Mouse (Mus musculus) heart, embryonic 10.5 days (tissue): ENCODE results near the gene Agt. TPM values are rescaled to one million over a fixed set of nuclear protein-coding genes. Genes with fewer than 3 reads are reported as not detected.
A peak's percentile ranks its signal among the peaks of the same experiment; 100 is the strongest.

Source experiments
- DNase-seq: peaks from one replicate; pipeline ENCODE4 v3.0.0-alpha.2; 2017; ENCODE audit warnings: low spot score
- H3K27ac ChIP-seq: fragments of 300-500 bp; sonication (generic); 2 replicates; pipeline ENCODE4 v1.5.1; 2016; ENCODE audit warnings: mild to moderate bottlenecking
- H3K27me3 ChIP-seq: fragments of 300-500 bp; sonication (generic); 2 replicates; pipeline ENCODE4 v1.6.1; 2016; ENCODE audit warnings: mild to moderate bottlenecking; ENCODE audit not compliant: poor library complexity, insufficient read depth, severe bottlenecking
- H3K36me3 ChIP-seq: fragments of 300-500 bp; sonication (generic); 2 replicates; pipeline ENCODE4 v1.6.1; 2016; ENCODE audit warnings: mild to moderate bottlenecking, moderate library complexity
- H3K4me1 ChIP-seq: fragments of 300-500 bp; sonication (generic); 2 replicates; pipeline ENCODE4 v1.6.1; 2016; ENCODE audit warnings: mild to moderate bottlenecking
- H3K4me3 ChIP-seq: fragments of 300-500 bp; sonication (generic); 2 replicates; pipeline ENCODE4 v1.5.1; 2016; ENCODE audit warnings: mild to moderate bottlenecking, moderate library complexity
- H3K9me3 ChIP-seq: fragments of 300-500 bp; sonication (generic); 2 replicates; pipeline ENCODE4 v1.6.1; 2016; ENCODE audit warnings: mild to moderate bottlenecking, moderate library complexity
- WGBS: fragments of 180-500 bp; shearing (Covaris S2); methylation state at CpG from one replicate; pipeline ENCODE4 v1.1.7; 2016; 5-methylcytosine and 5-hydroxymethylcytosine counted together
- polyA plus RNA-seq: library from polyadenylated mRNA; unstranded; fragments of >200 nt; fragmentation: Nextera tagmentation; extraction: Ambion mirVana; gene quantifications from 2 replicates; pipeline ENCODE4 v1.2.1, GENCODE M21; 2016

Agt gene
- polyA plus RNA-seq, 1 experiment from 2014 or later: 0.84 TPM

DNA sequence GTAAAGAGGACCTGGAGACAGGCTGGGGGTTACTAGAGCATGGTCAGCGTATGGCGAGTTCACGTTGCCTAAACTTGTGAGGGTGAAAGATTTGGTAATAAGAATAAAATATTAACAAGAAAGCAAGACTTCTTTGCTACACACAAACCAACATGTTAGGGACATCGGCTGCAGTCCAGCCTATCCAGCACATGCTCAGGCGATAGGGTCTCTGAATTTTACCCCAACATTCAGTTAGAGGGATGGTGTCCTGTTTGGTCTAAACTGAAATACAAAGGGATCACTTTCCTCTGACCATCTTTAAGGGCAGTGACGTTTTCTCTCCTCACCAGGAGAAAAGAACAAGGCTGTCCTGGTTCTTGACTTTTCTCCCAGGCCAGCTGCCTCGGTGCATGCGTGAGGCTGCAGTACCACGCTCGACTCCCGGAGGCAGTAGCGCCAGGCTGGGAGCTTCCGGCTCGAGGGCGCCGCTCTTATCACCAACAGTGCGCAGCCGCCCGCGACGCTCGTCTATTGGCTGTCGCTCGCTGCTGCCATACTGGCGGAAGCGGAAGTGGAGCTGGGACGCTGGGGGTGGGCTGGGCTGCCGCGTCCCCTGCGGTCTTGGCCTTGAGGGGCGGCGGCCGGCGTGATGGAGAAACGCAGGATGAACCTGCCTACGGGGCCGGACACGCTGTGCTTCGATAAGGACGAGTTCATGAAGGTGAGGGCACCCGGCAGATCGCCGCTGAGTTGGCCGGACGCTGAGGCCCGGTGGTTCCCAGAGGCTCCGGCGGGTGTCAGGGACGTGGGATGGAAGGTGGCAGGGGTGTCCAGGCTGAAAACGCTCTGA lies 49.0 kb downstream of the Agt start, which contains the start of gene Cog2:
Cog2 (plus strand) TSS at position 519 of the 832 bp plus-strand sequence.
- peak; percentile 95 for DNase-seq

DNA sequence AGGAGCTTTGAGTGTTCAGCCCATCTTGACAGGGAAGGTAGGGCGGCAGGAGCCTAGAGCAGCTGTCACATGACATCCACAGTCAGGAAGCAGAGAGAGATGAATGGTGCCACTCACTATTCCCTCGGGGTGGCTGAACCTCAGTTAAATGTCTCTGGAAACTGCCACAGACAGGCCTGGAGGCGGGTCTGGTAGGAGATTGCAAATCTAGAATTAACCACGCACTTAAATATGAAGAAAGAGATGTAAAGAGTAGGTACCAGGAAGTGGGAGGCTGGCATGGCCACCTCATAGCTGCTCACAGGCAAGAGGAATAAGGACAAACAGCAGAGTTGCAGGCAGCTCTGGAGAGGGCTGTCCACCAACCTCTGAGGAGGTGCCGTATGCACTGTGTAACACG lies 52.4 kb downstream of the Agt start:
- 53% methylated on average over 6 of the region's 6 CpGs for WGBS
- H3K36me3 ChIP-seq: no peaks in the 10 kb centered on the region
- H3K4me3 ChIP-seq: no peak overlapping the region
- H3K4me1 ChIP-seq: peaks cover 16% of the 10 kb centered on the region
- H3K27me3 ChIP-seq: 0 out of 2 replicates have a peak, but pooled peaks cover 6% of the 10 kb centered on the region
- DNase-seq: no peak
- H3K9me3 ChIP-seq: no peaks in the 10 kb centered on the region
- no peak overlapping the region for H3K27ac ChIP-seq

More for the DNA sequence above, 49.0 kb downstream of the Agt start, which contains the start of gene Cog2:
- H3K36me3 ChIP-seq: peaks cover 5% of the 10 kb centered on the region
- peak within 1 kb of the TSS; percentile 84 for H3K27ac ChIP-seq
- 0 out of 2 replicates have a peak, but pooled peaks cover 6% of the 10 kb centered on the region for H3K27me3 ChIP-seq
- WGBS: 10% methylated on average over 49 of the region's 50 CpGs
- no peaks in the 10 kb centered on the region for H3K9me3 ChIP-seq
- peaks cover 22% of the 10 kb centered on the region for H3K4me1 ChIP-seq
- H3K4me3 ChIP-seq: peak within 1 kb of the TSS; percentile 90

DNA sequence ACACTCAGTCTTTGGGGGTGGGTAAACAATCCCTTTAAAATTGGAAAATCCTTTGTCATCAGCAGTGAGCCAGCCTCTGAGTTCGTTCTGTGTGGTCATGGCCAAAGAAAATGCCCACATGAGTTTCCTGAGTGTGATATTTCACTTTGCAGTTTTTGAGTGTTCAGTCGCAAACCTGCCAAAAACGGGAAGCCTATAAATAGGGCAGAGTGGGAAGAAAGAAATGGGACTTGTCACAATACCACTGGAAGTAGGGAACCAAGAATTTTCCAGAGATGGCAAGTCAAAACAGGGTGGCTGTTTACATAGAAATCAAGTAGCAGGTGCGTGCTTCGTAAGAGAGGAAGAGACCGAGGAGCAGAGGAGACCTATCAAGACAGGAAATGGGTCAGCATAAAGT lies 53.0 kb downstream of the Agt start:
- no peak overlapping the region for H3K4me3 ChIP-seq
- no peak overlapping the region for H3K27ac ChIP-seq
- WGBS: 63% methylated on average over 6 of the region's 6 CpGs
- H3K9me3 ChIP-seq: no peaks in the 10 kb centered on the region
- no peak for DNase-seq
- H3K36me3 ChIP-seq: no peaks in the 10 kb centered on the region
- peaks cover 10% of the 10 kb centered on the region for H3K4me1 ChIP-seq
- H3K27me3 ChIP-seq: 0 out of 2 replicates have a peak, but pooled peaks cover 6% of the 10 kb centered on the region

DNA sequence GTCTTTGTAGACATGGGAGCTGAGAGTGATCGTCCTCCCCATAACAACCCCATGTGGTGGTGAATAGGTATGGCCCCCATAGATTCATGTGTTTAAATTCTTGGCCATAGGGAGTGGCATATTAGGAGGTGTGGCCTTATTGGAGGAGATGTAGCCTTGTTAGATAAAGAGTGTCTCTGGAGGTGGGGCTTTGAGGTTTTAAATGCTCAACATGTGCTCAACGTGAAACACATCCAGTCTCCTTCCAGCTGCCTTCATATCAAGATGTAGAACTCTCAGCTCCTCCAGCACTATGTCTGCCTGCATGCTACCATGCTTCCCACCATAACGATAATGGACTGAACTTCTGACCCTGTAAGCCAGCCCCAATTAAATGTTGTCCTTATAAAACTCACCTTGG lies 53.5 kb downstream of the Agt start:
- Histone ChIP-seq H3K4me3 (no peak overlapping the region), H3K4me1 (0 out of 2 replicates have a peak, but pooled peaks cover 6% of the 10 kb centered on the region), H3K27ac (no peak overlapping the region), H3K36me3 (no peaks in the 10 kb centered on the region), H3K9me3 (no peaks in the 10 kb centered on the region), H3K27me3 (0 out of 2 replicates have a peak, but pooled peaks cover 6% of the 10 kb centered on the region)
- DNase-seq: no peak
- 61% methylated on average over 3 of the region's 3 CpGs for WGBS

DNA sequence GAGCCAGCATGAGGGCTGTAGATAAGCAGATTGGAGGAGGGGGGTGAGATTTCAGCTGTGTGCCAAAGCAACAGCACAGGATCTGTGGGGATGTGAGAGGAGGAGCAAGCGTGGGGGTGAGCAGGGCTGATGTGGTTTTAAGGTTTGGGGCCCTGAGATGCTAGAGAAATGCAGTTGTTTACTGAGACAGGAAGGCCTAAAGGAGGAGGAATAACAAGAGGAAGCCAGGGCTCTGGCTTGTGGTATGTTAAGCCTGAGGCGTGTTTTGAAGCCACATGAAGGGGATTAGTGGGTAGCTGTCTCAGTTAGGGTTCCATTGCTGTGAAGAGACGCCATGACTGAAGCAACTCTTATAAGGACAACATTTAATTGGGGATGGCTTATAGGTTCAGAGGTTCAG lies 60.4 kb downstream of the Agt start:
- Histone ChIP-seq H3K27ac (no peak overlapping the region), H3K4me3 (no peak overlapping the region), H3K27me3 (no peaks in the 10 kb centered on the region), H3K4me1 (no peaks in the 10 kb centered on the region), H3K36me3 (no peaks in the 10 kb centered on the region), H3K9me3 (no peaks in the 10 kb centered on the region)
- WGBS: 63% methylated on average over 3 of the region's 3 CpGs
- no peak for DNase-seq

DNA sequence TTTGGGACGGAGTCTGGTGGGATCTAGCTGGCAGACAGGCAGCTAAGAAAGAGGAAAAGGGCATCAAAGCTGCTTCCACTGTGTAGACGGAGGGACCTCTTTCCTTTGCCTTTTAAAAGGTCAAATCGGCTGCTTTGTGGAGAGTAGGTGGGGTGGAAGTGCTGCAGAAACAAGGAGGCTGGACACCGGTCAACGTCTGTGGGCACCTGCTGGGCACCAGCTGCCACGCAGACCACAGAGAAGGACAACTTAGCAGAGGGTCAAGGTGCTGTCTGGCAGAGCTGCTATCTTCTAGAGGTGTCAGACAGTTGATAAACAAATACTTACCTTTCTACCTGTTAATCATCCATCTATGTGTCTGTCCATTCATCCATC lies 61.2 kb downstream of the Agt start:
- no peaks in the 10 kb centered on the region for H3K36me3 ChIP-seq
- 74% methylated on average over 6 of the region's 6 CpGs for WGBS
- no peak overlapping the region for H3K4me3 ChIP-seq
- H3K27ac ChIP-seq: no peak overlapping the region
- DNase-seq: no peak
- H3K9me3 ChIP-seq: no peaks in the 10 kb centered on the region
- H3K27me3 ChIP-seq: no peaks in the 10 kb centered on the region
- no peaks in the 10 kb centered on the region for H3K4me1 ChIP-seq

DNA sequence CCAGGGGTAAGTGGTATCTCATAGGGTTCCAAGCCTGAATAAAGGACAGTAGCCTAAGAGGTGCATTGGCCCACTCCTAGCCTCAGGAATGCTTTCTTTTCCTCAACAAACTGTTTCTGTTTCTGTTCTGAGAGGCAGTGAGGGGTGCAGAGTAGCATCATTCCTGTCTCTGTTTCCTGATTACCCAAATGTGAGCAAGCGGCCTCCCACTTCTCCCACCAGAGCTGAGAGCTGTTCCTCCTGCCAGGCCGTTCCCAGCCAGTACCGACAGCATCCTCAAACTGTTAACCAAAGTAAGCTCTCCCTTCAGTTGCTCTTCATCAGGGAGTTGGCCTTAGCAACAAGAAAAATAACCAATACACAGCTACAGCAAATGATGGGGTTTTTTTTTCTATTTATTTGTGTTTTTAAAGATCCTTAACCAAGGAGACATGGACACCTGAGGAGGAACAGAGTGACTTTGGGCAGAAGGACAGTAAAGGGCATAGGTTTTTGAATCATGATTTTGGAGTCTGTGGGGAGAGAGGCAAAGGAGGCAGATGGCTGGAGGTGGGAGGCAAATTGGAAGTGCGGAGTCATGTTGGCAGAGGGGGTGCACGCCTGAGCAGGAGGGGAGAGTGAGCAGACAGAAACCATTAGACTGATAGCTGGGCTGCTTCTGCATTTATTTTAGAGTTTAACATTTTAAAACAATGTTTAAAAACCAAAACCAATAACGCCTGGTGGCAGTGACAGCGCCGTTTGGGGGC lies 61.8 kb downstream of the Agt start:
- no peak overlapping the region for H3K27ac ChIP-seq
- H3K36me3 ChIP-seq: no peaks in the 10 kb centered on the region
- DNase-seq: no peak
- H3K4me3 ChIP-seq: no peak overlapping the region
- WGBS: 72% methylated on average over 8 of the region's 8 CpGs
- H3K27me3 ChIP-seq: no peaks in the 10 kb centered on the region
- H3K4me1 ChIP-seq: no peaks in the 10 kb centered on the region
- H3K9me3 ChIP-seq: no peaks in the 10 kb centered on the region

Other genes with a start within 250 kb of the Agt start
- gene Pgbd5, start 130.0 kb downstream of the Agt start, polyA plus RNA-seq: 1.5 and 1.6 TPM in 2 replicates
- gene Cog2, start 48.9 kb downstream of the Agt start, polyA plus RNA-seq: 28.4 and 30.4 TPM in 2 replicates
- not detected in 2 replicates for gene Capn9, start 6.4 kb upstream of the Agt start, polyA plus RNA-seq
- 32.6 and 34.7 TPM in 2 replicates for gene 2310022B05Rik, start 93.7 kb upstream of the Agt start, polyA plus RNA-seq
- gene Ttc13, start 152.3 kb upstream of the Agt start, polyA plus RNA-seq: 43.7 and 44.6 TPM in 2 replicates
- gene Arv1, start 152.4 kb upstream of the Agt start, polyA plus RNA-seq: 21.3 and 26.7 TPM in 2 replicates
- 2.5 and 8.2 TPM in 2 replicates for gene Fam89a, start 182.1 kb upstream of the Agt start, polyA plus RNA-seq
- 0.05 and 0.10 TPM in 2 replicates for gene Trim67, start 223.4 kb upstream of the Agt start, polyA plus RNA-seq